Mouse (Mus musculus) left cerebral cortex, postnatal 10 days (tissue): Measurements from ENCODE around the gene Desi2. TPM values are rescaled to one million over a fixed set of nuclear protein-coding genes. Genes with fewer than 3 reads are reported as not detected.

ENCODE experiments used
- total RNA-seq, 2 experiments: library from RNA; stranded (reverse); gene quantifications; 2 replicates each; pipeline ENCODE4 v1.2.3; 2021

Desi2 gene
- total RNA-seq, 2 experiments from 2014 or later: 23.6 to 25.8 TPM

Other genes starting within 250 kb of the Desi2 start
- gene Catspere2, start 204.0 kb upstream of the Desi2 start, total RNA-seq: 1 to 10 TPM; 1.3 to 1.6 TPM
- 10 to 100 TPM; 33.4 to 33.6 TPM for gene Cox20, start 131.7 kb downstream of the Desi2 start, total RNA-seq
- 100 to 1,000 TPM; 412 to 414 TPM for gene Hnrnpu, start 150.4 kb downstream of the Desi2 start, total RNA-seq
- gene Efcab2, start 218.7 kb downstream of the Desi2 start, total RNA-seq: 10 to 100 TPM; 10.0 to 11.1 TPM